Mouse (Mus musculus) myocyte (in vitro differentiated cells): ENCODE results near the gene Adipor2. TPM values are rescaled to one million over a fixed set of nuclear protein-coding genes. Genes with fewer than 3 reads are reported as not detected.

Experiments used
- H3K27me3 ChIP-seq: one replicate; pipeline ENCODE4 v1.6.1; 2011; ENCODE audit not compliant: control insufficient read depth, insufficient read depth, insufficient read length
- H3K36me3 ChIP-seq: one replicate; pipeline ENCODE4 v1.6.1; 2011; ENCODE audit not compliant: control insufficient read depth, insufficient read depth
- H3K4me2 ChIP-seq: one replicate; pipeline ENCODE4 v1.6.1; 2011; ENCODE audit warnings: low read depth, control low read depth
- H3K4me3 ChIP-seq: one replicate; pipeline ENCODE4 v1.5.1; 2011; ENCODE audit warnings: mild to moderate bottlenecking, control low read depth, moderate library complexity
- H3K79me2 ChIP-seq: one replicate; pipeline ENCODE4 v1.6.1; 2011; ENCODE audit not compliant: control insufficient read depth, insufficient read depth
- H3ac ChIP-seq: one replicate; pipeline ENCODE4 v1.6.1; 2011; ENCODE audit not compliant: control insufficient read depth, insufficient read length
- CEBPB ChIP-seq: IDR thresholded peaks from 2 replicates; pipeline ENCODE4 v1.6.1; 2011; ENCODE audit warnings: mild to moderate bottlenecking, moderate library complexity; ENCODE audit not compliant: poor library complexity, insufficient read depth, severe bottlenecking
- E2F4 ChIP-seq: IDR thresholded peaks from one replicate; pipeline ENCODE4 v1.6.1; 2011; ENCODE audit warnings: mild to moderate bottlenecking, control low read depth, moderate library complexity; ENCODE audit not compliant: insufficient read depth
- MAX ChIP-seq: IDR thresholded peaks from one replicate; pipeline ENCODE4 v1.6.1; 2011; ENCODE audit warnings: low read depth, mild to moderate bottlenecking, control low read depth
- MYOD1 ChIP-seq, 3 experiments: IDR thresholded peaks; one replicate each; pipeline ENCODE4 v1.6.1; 2011; ENCODE audit warnings: control low read depth in 2 of 3, low read depth in 2 of 3, mild to moderate bottlenecking in 2 of 3, moderate library complexity in 1 of 3; ENCODE audit not compliant: insufficient read length in 2 of 3, control insufficient read depth in 1 of 3
- MYOG ChIP-seq, 3 experiments: IDR thresholded peaks; one replicate each; pipeline ENCODE4 v1.6.1; 2011; ENCODE audit warnings: control low read depth in 2 of 3, low read depth in 2 of 3, mild to moderate bottlenecking in 2 of 3; ENCODE audit not compliant: insufficient read length in 2 of 3, control insufficient read depth in 1 of 3, insufficient read depth in 1 of 3
- POLR2A ChIP-seq: IDR thresholded peaks from one replicate; pipeline ENCODE4 v1.6.1; 2011; ENCODE audit warnings: low read depth, mild to moderate bottlenecking, control low read depth, moderate library complexity; ENCODE audit not compliant: insufficient read length
- POLR2AphosphoS2 ChIP-seq: IDR thresholded peaks from one replicate; pipeline ENCODE4 v1.6.1; 2011; ENCODE audit warnings: low read depth, control low read depth; ENCODE audit not compliant: insufficient read length
- REST ChIP-seq: IDR thresholded peaks from one replicate; pipeline ENCODE4 v1.6.1; 2011; ENCODE audit warnings: mild to moderate bottlenecking, control low read depth, moderate library complexity; ENCODE audit not compliant: insufficient read depth, insufficient read length
- SRF ChIP-seq: IDR thresholded peaks from one replicate; pipeline ENCODE4 v1.6.1; 2011; ENCODE audit warnings: low read depth; ENCODE audit not compliant: control insufficient read depth, insufficient read length
- TCF12 ChIP-seq: IDR thresholded peaks from one replicate; pipeline ENCODE4 v1.6.1; 2011; ENCODE audit warnings: mild to moderate bottlenecking, control low read depth; ENCODE audit not compliant: poor library complexity, insufficient read depth, severe bottlenecking
- TCF3 ChIP-seq: IDR thresholded peaks from one replicate; pipeline ENCODE4 v1.6.1; 2011; ENCODE audit warnings: low read depth, control low read depth; ENCODE audit not compliant: insufficient read length
- USF1 ChIP-seq: IDR thresholded peaks from one replicate; pipeline ENCODE4 v1.6.1; 2011; ENCODE audit warnings: low read depth, mild to moderate bottlenecking, control low read depth, moderate library complexity
- polyA plus RNA-seq: library from polyadenylated mRNA; unstranded; fragments of >200 nt; fragmentation: generic; extraction: Trizol; gene quantifications from one replicate; pipeline ENCODE4 v1.2.1, GENCODE M21; 2012; ENCODE audit warnings: missing spikeins

Adipor2 gene
- polyA plus RNA-seq, 1 experiment, result 47.9 TPM

DNA sequence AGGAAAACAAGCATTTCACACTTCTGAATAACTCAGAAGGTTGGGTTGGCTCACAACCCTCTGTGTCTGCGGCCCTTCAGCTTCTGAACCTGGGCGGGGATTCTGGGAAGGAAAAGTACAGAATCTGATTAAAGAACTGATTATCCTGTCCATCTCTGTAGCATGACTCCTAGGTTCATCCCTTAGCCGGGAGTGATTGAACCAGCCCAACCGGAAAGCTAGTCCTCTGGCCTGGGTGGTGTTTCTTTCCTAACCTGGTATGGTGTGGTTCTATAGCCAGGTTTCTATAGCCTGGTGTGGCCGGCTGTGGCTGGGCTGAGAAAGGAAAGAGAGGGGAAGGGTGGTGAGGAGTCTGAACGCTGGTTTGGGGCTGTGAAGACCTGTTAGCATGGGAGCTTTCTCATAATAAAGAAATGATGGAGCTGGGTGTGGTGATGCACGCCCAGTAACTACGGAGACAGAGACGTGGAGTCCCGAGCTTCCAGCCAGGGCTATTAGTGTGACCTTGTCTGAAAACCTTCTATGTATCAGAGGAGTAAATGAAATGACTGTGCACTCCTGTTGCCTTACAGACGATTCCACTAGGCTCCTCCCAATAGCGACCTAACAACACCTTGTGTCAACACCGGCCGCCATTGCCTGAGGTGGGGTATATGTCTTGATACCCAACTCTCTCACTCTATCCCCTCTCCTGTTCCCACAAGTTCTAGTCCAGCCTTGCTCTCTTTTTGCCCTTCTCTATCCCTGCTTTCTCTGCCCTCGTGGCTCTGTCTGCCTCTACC lies 3.1 kb downstream of the Adipor2 start:
- no peak overlapping the region for H3K4me3 ChIP-seq
- no peaks in the 10 kb centered on the region for H3K79me2 ChIP-seq
- no peaks in the 10 kb centered on the region for H3K36me3 ChIP-seq
- H3K4me2 ChIP-seq, result no peak overlapping the region
- no peak overlapping the region for H3ac ChIP-seq
- TF ChIP-seq MYOG (IDR thresholded peaks at IDR 0.05; ENCODE audit: control insufficient read depth in 1 of 3, insufficient read depth in 1 of 3, insufficient read length in 2 of 3, low read depth in 2 of 3), result no peak
- no peak for TF ChIP-seq TCF12
- no peak for TF ChIP-seq USF1
- TF ChIP-seq REST, result no peak
- TF ChIP-seq TCF3, result no peak
- TF ChIP-seq SRF, result no peak
- no peak for TF ChIP-seq E2F4
- TF ChIP-seq CEBPB, result no peak
- no peak for TF ChIP-seq POLR2A
- no peak for TF ChIP-seq MYOD1 (IDR thresholded peaks at IDR 0.05; ENCODE audit: control insufficient read depth in 1 of 3, insufficient read length in 2 of 3, low read depth in 2 of 3)
- no peak for TF ChIP-seq MAX
- no peak for TF ChIP-seq POLR2AphosphoS2
- H3K27me3 ChIP-seq, result peaks cover 4% of the 10 kb centered on the region

DNA sequence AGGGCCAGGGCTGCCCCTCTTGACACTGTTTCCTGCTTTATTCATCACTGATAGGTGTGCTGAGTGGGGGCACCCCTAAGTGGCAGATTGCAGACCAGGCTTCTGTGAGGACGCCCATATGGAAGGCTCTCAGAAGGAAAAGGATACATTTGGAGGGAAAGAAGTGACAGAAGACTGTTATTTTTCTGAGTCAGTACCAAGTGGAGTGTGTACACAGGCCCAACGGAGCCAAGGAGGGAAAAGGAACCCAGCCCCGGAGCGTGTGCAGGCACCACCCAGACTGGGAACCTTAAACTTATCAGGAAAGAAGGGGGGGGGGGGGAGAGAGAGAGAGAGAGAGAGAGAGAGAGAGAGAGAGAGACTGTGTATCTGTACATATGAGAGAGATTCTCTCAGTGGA lies 4.9 kb downstream of the Adipor2 start:
- H3K36me3 ChIP-seq, result no peaks in the 10 kb centered on the region
- no peak overlapping the region for H3K4me3 ChIP-seq
- peaks cover 4% of the 10 kb centered on the region for H3K27me3 ChIP-seq
- TF ChIP-seq TCF3 (no peak), POLR2AphosphoS2 (no peak), MYOG (IDR thresholded peaks at IDR 0.05; ENCODE audit: control insufficient read depth in 1 of 3, insufficient read depth in 1 of 3, insufficient read length in 2 of 3, low read depth in 2 of 3) (no peak), TCF12 (no peak), E2F4 (no peak), POLR2A (no peak), MAX (no peak), REST (no peak), SRF (no peak), MYOD1 (IDR thresholded peaks at IDR 0.05; ENCODE audit: control insufficient read depth in 1 of 3, insufficient read length in 2 of 3, low read depth in 2 of 3) (no peak), USF1 (no peak)
- no peak overlapping the region for H3K4me2 ChIP-seq
- no peaks in the 10 kb centered on the region for H3K79me2 ChIP-seq
- no peak overlapping the region for H3ac ChIP-seq

DNA sequence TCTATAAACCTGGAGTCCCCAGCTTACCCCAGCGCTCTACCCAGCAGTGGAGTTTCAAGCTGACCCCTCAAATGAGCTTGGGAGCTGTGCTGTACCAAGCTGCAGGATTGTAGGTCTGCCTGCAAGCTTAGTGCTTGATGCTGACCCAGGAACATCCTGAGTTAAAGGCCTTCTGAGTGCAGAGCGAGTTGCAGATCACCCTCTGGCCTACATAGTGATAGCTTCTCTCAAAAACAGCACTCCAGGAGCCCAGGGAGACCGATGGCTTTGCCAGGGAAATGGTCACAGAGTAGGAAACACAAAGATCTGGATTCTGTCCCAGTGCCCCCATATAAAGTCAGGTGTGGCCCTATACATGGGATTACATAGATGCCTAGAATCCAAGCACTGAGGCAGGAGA lies 6.0 kb downstream of the Adipor2 start:
- H3K36me3 ChIP-seq, result no peaks in the 10 kb centered on the region

DNA sequence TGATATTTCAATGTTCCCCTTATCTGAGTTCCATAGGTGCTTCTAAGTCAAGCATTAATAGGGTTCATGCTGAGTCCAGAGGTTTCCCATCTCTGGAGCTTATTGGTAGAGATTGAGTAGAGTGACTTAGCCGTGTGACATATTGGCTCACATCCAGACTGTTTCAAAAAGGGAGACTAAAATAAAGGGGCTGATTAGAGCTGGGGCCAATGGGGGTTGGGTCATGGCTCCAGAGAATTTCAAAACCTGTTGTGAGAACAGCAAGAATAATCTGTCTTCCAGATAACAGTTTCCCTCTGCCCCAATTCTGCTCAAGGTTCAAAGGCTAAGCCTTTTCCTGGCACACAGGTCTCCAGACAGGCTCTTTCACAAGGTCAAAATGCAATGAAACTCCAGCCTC lies 7.7 kb downstream of the Adipor2 start:
- Histone ChIP-seq H3K36me3 (no peaks in the 10 kb centered on the region), H3K4me2 (no peak overlapping the region), H3K4me3 (no peak overlapping the region), H3K27me3 (peaks cover 5% of the 10 kb centered on the region), H3K79me2 (no peaks in the 10 kb centered on the region), H3ac (no peak overlapping the region)
- TF ChIP-seq POLR2A (no peak), SRF (no peak), MYOG (IDR thresholded peaks at IDR 0.05; ENCODE audit: control insufficient read depth in 1 of 3, insufficient read depth in 1 of 3, insufficient read length in 2 of 3, low read depth in 2 of 3) (no peak), USF1 (no peak), E2F4 (no peak), POLR2AphosphoS2 (no peak), MYOD1 (IDR thresholded peaks at IDR 0.05; ENCODE audit: control insufficient read depth in 1 of 3, insufficient read length in 2 of 3, low read depth in 2 of 3) (no peak), CEBPB (no peak), MAX (no peak), TCF3 (no peak)

More for the DNA sequence above, 6.0 kb downstream of the Adipor2 start:
- Histone ChIP-seq H3K4me3 (no peak overlapping the region), H3K79me2 (no peaks in the 10 kb centered on the region), H3K4me2 (no peak overlapping the region), H3ac (no peak overlapping the region), H3K27me3 (peaks cover 6% of the 10 kb centered on the region)
- no peak for TF ChIP-seq MYOD1 (IDR thresholded peaks at IDR 0.05; ENCODE audit: control insufficient read depth in 1 of 3, insufficient read length in 2 of 3, low read depth in 2 of 3)
- TF ChIP-seq USF1, result no peak
- no peak for TF ChIP-seq TCF3
- no peak for TF ChIP-seq POLR2AphosphoS2
- TF ChIP-seq MYOG (IDR thresholded peaks at IDR 0.05; ENCODE audit: control insufficient read depth in 1 of 3, insufficient read depth in 1 of 3, insufficient read length in 2 of 3, low read depth in 2 of 3), result no peak
- no peak for TF ChIP-seq CEBPB
- no peak for TF ChIP-seq SRF
- TF ChIP-seq E2F4, result no peak
- TF ChIP-seq POLR2A, result no peak
- no peak for TF ChIP-seq MAX
- no peak for TF ChIP-seq TCF12
- TF ChIP-seq REST, result no peak
